Mouse (Mus musculus) bone marrow macrophage, adult 2 months (primary cell): ENCODE data around the gene Zfp579. TPM values are rescaled to one million over a fixed set of nuclear protein-coding genes. Genes with fewer than 3 reads are reported as not detected.
A peak's percentile ranks its signal among the peaks of the same experiment; 100 is the strongest.

Source experiments
- H3K27ac ChIP-seq: 2 replicates; pipeline ENCODE4 v1.5.1; 2012; ENCODE audit warnings: low read depth, low read length; ENCODE audit not compliant: insufficient read depth
- H3K4me1 ChIP-seq: 2 replicates; pipeline ENCODE4 v1.6.1; 2012; ENCODE audit warnings: low read length; ENCODE audit not compliant: control insufficient read depth, insufficient read depth
- H3K4me3 ChIP-seq: 2 replicates; pipeline ENCODE4 v1.5.1; 2012; ENCODE audit warnings: mild to moderate bottlenecking, low read length, moderate library complexity; ENCODE audit not compliant: insufficient read depth
- CTCF ChIP-seq: IDR thresholded peaks from 2 replicates; pipeline ENCODE4 v1.5.1; 2012; ENCODE audit warnings: low read depth, mild to moderate bottlenecking, low read length, moderate library complexity
- POLR2A ChIP-seq: IDR thresholded peaks from 2 replicates; pipeline ENCODE4 v1.6.1; 2012; ENCODE audit warnings: mild to moderate bottlenecking, low read depth, low read length, borderline replicate concordance
- polyA plus RNA-seq: library from polyadenylated mRNA; stranded (reverse); fragments of >200 nt; gene quantifications from 2 replicates; pipeline ENCODE4 v1.2.4, GENCODE M21; 2012; ENCODE audit not compliant: missing spikeins, insufficient read depth, insufficient read length

Gene Zfp579
- polyA plus RNA-seq, 1 experiment: 34.6 TPM

- H3K4me3 ChIP-seq: no peak overlapping the region
- no peak overlapping the region for H3K27ac ChIP-seq
- TF ChIP-seq CTCF: no peak
- TF ChIP-seq POLR2A: no peak
- H3K4me1 ChIP-seq: peaks cover 5% of the 10 kb centered on the region; the same call in 1 of the 2 replicates
Measured at GRCm38 (mm10) chr7:4993999-4994788, 1.8 kb downstream of the Zfp579 start.

- H3K4me3 ChIP-seq: no peak overlapping the region
- H3K27ac ChIP-seq: no peak overlapping the region
- H3K4me1 ChIP-seq: peaks cover 5% of the 10 kb centered on the region; the same call in 1 of the 2 replicates
- TF ChIP-seq CTCF: no peak
- TF ChIP-seq POLR2A: no peak
Measured at GRCm38 (mm10) chr7:4993347-4993998, 2.5 kb downstream of the Zfp579 start.

GRCm38 (mm10) chr7:4988250-4988649 is 7.7 kb downstream of the Zfp579 start:
- no peaks in the 10 kb centered on the region for H3K4me1 ChIP-seq
- TF ChIP-seq POLR2A (no peak), CTCF (no peak)
- H3K27ac ChIP-seq: no peak overlapping the region
- H3K4me3 ChIP-seq: no peak overlapping the region

GRCm38 (mm10) chr7:4976832-4977231 is 19.1 kb downstream of the Zfp579 start:
- Histone ChIP-seq H3K27ac (no peak overlapping the region), H3K4me3 (no peak overlapping the region), H3K4me1 (peaks cover 12% of the 10 kb centered on the region)
- TF ChIP-seq POLR2A (no peak), CTCF (no peak)

GRCm38 (mm10) chr7:4975455-4975854 is 20.5 kb downstream of the Zfp579 start:
- no peak for TF ChIP-seq POLR2A
- no peak for TF ChIP-seq CTCF
- Histone ChIP-seq H3K4me3 (no peak overlapping the region), H3K4me1 (peaks cover 23% of the 10 kb centered on the region)

GRCm38 (mm10) chr7:4972321-4973047 is 23.5 kb downstream of the Zfp579 start:
- Histone ChIP-seq H3K4me1 (peaks cover 23% of the 10 kb centered on the region), H3K27ac (no peak overlapping the region), H3K4me3 (no peak overlapping the region)
- TF ChIP-seq POLR2A (no peak), CTCF (no peak)

More at GRCm38 (mm10) chr7:4975455-4975854, 20.5 kb downstream of the Zfp579 start:
- H3K27ac ChIP-seq: no peak overlapping the region

- TF ChIP-seq POLR2A (no peak), CTCF (no peak)
- H3K4me3 ChIP-seq: no peak overlapping the region
- no peak overlapping the region for H3K27ac ChIP-seq
- H3K4me1 ChIP-seq: peaks cover 23% of the 10 kb centered on the region
Measured at GRCm38 (mm10) chr7:4971710-4972109, 24.2 kb downstream of the Zfp579 start.

- no peak for TF ChIP-seq POLR2A
- H3K4me1 ChIP-seq: peaks cover 23% of the 10 kb centered on the region
- no peak within 1 kb of the TSS for H3K4me3 ChIP-seq
- no peak within 1 kb of the TSS for H3K27ac ChIP-seq
Measured at GRCm38 (mm10) chr7:4971068-4971467, 24.9 kb downstream of the Zfp579 start, which contains the start of gene Sbk3. Gene Sbk3 (minus strand): TSS chr7:4971168.

GRCm38 (mm10) chr7:4964988-4965387 is 31.0 kb downstream of the Zfp579 start:
- TF ChIP-seq POLR2A (no peak), CTCF (no peak)
- Histone ChIP-seq H3K4me3 (no peak overlapping the region), H3K4me1 (peaks cover 6% of the 10 kb centered on the region), H3K27ac (no peak overlapping the region)

- H3K4me1 ChIP-seq: peaks cover 7% of the 10 kb centered on the region
- TF ChIP-seq POLR2A (no peak), CTCF (peak; percentile 64)
- no peak within 1 kb of the TSS for H3K27ac ChIP-seq
- H3K4me3 ChIP-seq: no peak within 1 kb of the TSS
Measured at GRCm38 (mm10) chr7:4964272-4964671, 31.7 kb downstream of the Zfp579 start, which contains the start of gene Sbk2. Gene Sbk2 (minus strand): TSS chr7:4964406.
